Mouse (Mus musculus) kidney, adult 2 months (tissue): Measurements from ENCODE around the gene Wrb. TPM values are rescaled to one million over a fixed set of nuclear protein-coding genes. Genes with fewer than 3 reads are reported as not detected.

Experiments
- DNase-seq: peaks from one replicate; pipeline ENCODE4 v3.0.0; 2021
- H3K27ac ChIP-seq: fragments of 200-500 bp; 2 replicates; pipeline ENCODE4 v1.5.1; 2012; ENCODE audit warnings: low read depth, low read length, control low read depth, inconsistent platforms; ENCODE audit not compliant: insufficient read depth
- H3K27me3 ChIP-seq: fragments of 200-500 bp; replicated peaks from 2 replicates; pipeline ENCODE4 v1.6.1; 2012; ENCODE audit warnings: mild to moderate bottlenecking, moderate library complexity, low read length, inconsistent platforms; ENCODE audit not compliant: control insufficient read depth, insufficient read depth
- H3K36me3 ChIP-seq: fragments of 200-500 bp; 2 replicates; pipeline ENCODE4 v1.6.1; 2012; ENCODE audit warnings: mild to moderate bottlenecking, moderate library complexity, low read length, inconsistent platforms; ENCODE audit not compliant: control insufficient read depth, insufficient read depth
- H3K4me1 ChIP-seq: fragments of 200-500 bp; 2 replicates; pipeline ENCODE4 v1.6.1; 2011; ENCODE audit warnings: low read length; ENCODE audit not compliant: control insufficient read depth, insufficient read depth
- H3K4me3 ChIP-seq: fragments of 200-500 bp; 2 replicates; pipeline ENCODE4 v1.5.1; 2011; ENCODE audit warnings: mild to moderate bottlenecking, low read depth, low read length, control low read depth; ENCODE audit not compliant: insufficient read depth
- CTCF ChIP-seq: fragments of 200-500 bp; conservative IDR thresholded peaks from 2 replicates; pipeline ENCODE4 v1.5.1; 2011; ENCODE audit warnings: low read depth, mild to moderate bottlenecking, control low read depth, low read length, moderate library complexity, mixed read lengths; ENCODE audit not compliant: insufficient read depth, insufficient read length
- POLR2A ChIP-seq: fragments of 200-500 bp; IDR thresholded peaks from one replicate; pipeline ENCODE4 v1.6.1; 2011; ENCODE audit warnings: low read depth, low read length, control low read depth
- whole genome bisulfite sequencing: fragments of 180-500 bp; shearing (Covaris S2); methylation state at CpG from one replicate; pipeline ENCODE4 v1.1.7; 2018; 5-methylcytosine and 5-hydroxymethylcytosine counted together
- polyA plus RNA-seq: library from polyadenylated mRNA; depleted of rRNA; stranded (reverse); fragments of >200 nt; gene quantifications from 2 replicates; pipeline ENCODE4 v1.2.3, GENCODE M21; 2012

Wrb gene
- polyA plus RNA-seq, 1 experiment = 46.9 TPM

DNA sequence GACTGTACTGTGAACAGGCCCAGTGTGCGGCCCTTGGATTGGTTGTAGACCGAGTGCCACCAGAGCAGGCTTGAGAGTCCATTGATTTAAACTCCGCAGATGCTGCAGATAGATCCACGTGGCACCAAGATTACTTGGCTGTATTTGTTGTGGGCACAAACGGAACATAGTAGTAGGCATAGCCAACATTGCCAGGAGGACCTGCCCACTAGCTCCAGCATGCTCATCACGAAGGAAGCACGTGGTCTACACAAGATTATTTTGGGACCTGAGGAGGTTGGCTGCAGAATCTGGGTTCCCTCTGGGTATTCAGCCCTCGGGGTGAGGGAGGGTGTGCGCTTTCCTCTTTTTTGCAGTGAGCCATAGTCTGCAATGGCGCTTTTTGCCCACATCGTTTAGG is 12.0 kb downstream of the Wrb start:
- no peak for DNase-seq

DNA sequence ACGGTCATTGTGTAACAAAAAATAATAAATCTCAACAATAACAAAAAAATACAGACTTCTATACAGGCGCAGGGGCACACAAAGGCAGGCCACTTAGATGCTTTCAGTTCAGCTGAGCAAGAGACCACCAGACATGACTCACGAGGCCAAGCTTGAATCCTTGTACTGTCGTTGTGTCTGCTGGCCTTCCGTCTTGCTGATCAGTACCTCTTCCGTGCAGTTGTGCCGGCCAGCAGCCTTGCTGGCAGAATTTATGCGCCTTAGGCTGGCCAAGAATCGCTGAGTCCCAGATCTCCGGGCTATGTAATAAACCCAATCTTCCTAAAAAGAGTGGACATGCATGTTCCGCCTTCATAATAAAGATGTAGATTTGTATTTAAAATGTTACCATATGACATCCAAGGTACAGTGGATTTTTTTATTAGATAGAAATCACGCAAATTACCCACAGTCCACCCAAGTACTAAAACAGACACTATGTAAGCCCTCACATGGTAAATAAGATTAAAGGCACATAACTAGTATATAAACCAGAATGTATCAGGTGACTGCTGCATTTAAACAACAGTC is 13.4 kb downstream of the Wrb start:
- Histone ChIP-seq H3K36me3 (no peaks in the 10 kb centered on the region), H3K27ac (no peak overlapping the region), H3K27me3 (no peaks in the 10 kb centered on the region), H3K4me3 (peak overlapping the region; percentile 63), H3K4me1 (no peaks in the 10 kb centered on the region)
- TF ChIP-seq POLR2A = no peak
- no peak for TF ChIP-seq CTCF
- DNase-seq = no peak
- 66% methylated on average over 12 of the region's 12 CpGs for WGBS

More for the DNA sequence above, 12.0 kb downstream of the Wrb start:
- TF ChIP-seq POLR2A = no peak
- no peak for TF ChIP-seq CTCF
- Histone ChIP-seq H3K27me3 (no peaks in the 10 kb centered on the region), H3K36me3 (no peaks in the 10 kb centered on the region), H3K27ac (no peak overlapping the region), H3K4me1 (no peaks in the 10 kb centered on the region), H3K4me3 (no peak overlapping the region)
- 94% methylated on average over 11 of the region's 11 CpGs for WGBS

DNA sequence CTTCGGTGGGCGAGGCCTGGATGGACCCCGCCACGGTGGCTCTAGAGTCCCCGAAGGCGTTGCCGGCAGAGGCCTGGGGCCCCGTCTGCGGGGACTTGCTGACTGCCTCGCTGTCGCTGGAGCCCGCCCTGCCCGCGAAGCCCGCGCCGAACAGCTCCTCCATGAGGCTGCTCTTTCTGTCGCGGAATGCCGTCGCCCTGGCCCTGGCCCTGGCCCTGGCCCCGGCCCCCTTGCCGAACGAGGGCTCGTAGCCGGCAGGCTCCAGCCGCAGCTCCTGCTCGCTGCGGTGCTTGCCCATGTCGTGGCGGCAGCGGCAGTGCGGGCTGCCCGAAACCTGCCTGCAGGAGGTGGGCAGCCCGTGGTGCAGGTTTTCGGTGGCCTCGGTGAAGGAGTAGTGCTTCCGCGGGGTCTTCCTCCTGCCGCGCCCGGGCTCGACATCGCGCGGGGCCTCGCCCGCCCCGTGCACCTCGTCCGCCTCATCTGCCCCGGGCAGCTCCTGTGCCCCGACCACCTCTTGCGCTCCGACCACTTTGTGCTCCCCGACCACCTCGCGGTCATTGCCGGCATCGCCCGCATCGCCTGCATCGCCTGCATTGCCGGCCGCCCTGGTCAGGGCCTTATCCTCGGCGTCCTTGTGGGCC is 14.0 kb downstream of the Wrb start:
- peak; percentile 49 for DNase-seq
- Histone ChIP-seq H3K4me1 (no peaks in the 10 kb centered on the region), H3K4me3 (peak overlapping the region; percentile 63), H3K27me3 (no peaks in the 10 kb centered on the region), H3K36me3 (no peaks in the 10 kb centered on the region), H3K27ac (no peak overlapping the region)
- TF ChIP-seq CTCF (no peak; the same call in 1 of the 2 replicates), POLR2A (no peak)
- 3% methylated on average over 67 of the region's 67 CpGs for WGBS

DNA sequence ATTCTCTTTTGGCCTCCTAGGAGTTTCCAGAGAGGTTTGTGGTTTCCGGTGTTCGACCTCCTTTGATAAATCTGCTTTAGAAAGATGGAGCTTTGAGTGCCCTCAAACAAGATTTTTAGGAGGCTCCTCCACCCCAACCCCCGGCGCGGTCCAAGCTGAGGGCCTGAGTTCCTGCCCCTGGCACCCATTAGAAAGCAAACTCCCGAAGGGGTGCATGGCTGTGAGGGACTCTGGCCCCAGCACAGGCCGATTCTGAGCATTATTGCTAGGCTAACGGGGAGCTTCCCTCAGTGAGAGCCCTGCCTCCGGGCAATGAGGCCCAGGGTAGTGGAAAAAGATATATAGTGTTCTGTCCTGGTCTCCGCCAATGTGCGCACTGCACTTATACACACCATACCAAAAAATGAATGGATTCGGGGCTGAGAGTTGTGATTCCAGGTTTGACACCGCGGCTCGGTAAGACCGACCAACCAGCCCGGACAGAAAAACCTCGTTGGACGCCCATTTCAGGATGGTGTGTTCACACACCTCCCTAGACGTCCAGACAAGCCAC is 14.7 kb downstream of the Wrb start:
- Histone ChIP-seq H3K27me3 (no peaks in the 10 kb centered on the region), H3K36me3 (no peaks in the 10 kb centered on the region), H3K4me1 (no peaks in the 10 kb centered on the region), H3K4me3 (peak overlapping the region; percentile 63; the same call in 1 of the 2 replicates), H3K27ac (no peak overlapping the region)
- 84% methylated on average over 20 of the region's 20 CpGs for WGBS
- DNase-seq = no peak
- TF ChIP-seq CTCF (no peak), POLR2A (no peak)

DNA sequence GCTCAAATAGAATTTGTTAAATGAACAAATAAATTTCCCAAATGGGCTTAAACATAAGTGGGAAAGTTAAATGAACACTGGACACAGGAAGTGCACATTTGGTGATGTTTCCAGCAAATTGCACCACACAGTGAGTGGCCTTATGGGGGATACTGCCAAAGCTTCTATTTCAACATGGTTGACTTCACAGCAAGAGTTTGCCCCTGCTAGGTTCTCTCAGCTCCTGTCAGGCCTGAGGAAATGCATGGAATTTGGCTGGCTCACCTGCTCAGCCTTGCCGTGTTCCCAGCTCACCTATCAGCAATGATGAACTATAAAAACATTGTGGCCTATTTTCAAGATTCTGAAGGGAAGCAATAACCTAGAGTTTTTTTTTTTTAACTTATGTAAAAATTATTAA is 15.7 kb downstream of the Wrb start:
- no peak for TF ChIP-seq POLR2A
- Histone ChIP-seq H3K36me3 (no peaks in the 10 kb centered on the region), H3K27me3 (no peaks in the 10 kb centered on the region), H3K4me3 (no peak overlapping the region), H3K27ac (no peak overlapping the region), H3K4me1 (no peaks in the 10 kb centered on the region)
- no peak for DNase-seq
- WGBS = 46% methylated on average over 1 of the region's 1 CpGs

DNA sequence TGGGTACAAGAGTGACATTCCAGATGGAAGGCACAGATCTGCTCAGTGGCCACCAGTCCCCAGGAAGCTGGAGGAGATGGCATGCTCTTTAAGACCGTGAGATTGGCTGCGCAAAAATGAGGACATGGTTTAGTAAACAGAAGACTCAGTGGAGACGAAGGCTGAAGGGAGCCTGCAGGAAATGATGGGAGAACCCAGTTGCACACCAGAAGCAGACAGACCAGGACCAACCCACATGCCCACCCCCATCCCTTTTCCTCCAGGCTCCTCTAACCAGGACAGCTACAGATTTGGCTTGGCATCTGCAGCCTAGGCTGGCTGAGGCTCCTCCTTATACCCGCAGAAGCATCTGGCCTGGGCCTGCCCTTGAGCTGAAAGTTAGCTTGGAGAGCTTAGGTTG is 16.1 kb downstream of the Wrb start:
- DNase-seq = no peak
- no peak overlapping the region for H3K27ac ChIP-seq
- no peaks in the 10 kb centered on the region for H3K27me3 ChIP-seq
- WGBS = 74% methylated on average over 4 of the region's 4 CpGs
- no peaks in the 10 kb centered on the region for H3K4me1 ChIP-seq
- TF ChIP-seq POLR2A (no peak), CTCF (no peak)
- no peaks in the 10 kb centered on the region for H3K36me3 ChIP-seq
- no peak overlapping the region for H3K4me3 ChIP-seq

DNA sequence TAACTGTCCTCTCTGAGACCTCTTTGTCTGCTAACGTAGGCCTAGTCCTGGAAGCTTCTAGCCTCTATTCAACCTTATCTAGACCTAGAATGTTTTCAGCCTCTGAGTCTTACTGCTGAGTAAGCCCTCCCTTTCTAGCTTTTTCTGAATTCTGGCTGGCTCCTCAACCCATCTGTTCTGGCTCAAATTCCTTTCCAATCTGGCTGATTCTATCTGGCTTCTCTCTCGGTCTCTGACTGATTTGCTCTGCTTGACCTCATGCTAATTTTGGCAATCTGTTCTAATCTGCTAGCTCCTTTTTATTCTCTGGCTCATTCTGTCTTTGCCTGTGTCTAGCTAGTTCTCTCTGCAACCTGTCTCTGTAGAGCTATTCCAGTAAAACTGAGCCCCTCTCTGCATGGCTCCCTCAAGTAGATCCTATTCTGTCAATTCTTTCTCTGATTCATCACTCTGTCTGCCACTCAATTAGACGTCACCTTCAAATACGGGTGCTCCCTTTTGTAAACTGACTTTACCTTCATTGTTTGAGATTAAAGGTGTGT is 20.6 kb downstream of the Wrb start:
- no peak for DNase-seq
- WGBS = 84% methylated on average over 4 of the region's 4 CpGs
- Histone ChIP-seq H3K27ac (no peak overlapping the region), H3K4me1 (no peaks in the 10 kb centered on the region), H3K4me3 (no peak overlapping the region), H3K36me3 (no peaks in the 10 kb centered on the region), H3K27me3 (no peaks in the 10 kb centered on the region)
- TF ChIP-seq POLR2A (no peak), CTCF (no peak)
